Mouse (Mus musculus) CD4-positive naive resting alpha-beta T cell, adult 76 days (primary cell): Measurements from ENCODE around the gene Tent2. TPM values are rescaled to one million over a fixed set of nuclear protein-coding genes. Genes with fewer than 3 reads are reported as not detected.

ENCODE experiments used
- total RNA-seq: library from RNA; stranded (reverse); gene quantifications from one replicate; pipeline ENCODE4 v1.2.4, GENCODE M21; 2023

Tent2 gene
- total RNA-seq: 101 TPM

DNA sequence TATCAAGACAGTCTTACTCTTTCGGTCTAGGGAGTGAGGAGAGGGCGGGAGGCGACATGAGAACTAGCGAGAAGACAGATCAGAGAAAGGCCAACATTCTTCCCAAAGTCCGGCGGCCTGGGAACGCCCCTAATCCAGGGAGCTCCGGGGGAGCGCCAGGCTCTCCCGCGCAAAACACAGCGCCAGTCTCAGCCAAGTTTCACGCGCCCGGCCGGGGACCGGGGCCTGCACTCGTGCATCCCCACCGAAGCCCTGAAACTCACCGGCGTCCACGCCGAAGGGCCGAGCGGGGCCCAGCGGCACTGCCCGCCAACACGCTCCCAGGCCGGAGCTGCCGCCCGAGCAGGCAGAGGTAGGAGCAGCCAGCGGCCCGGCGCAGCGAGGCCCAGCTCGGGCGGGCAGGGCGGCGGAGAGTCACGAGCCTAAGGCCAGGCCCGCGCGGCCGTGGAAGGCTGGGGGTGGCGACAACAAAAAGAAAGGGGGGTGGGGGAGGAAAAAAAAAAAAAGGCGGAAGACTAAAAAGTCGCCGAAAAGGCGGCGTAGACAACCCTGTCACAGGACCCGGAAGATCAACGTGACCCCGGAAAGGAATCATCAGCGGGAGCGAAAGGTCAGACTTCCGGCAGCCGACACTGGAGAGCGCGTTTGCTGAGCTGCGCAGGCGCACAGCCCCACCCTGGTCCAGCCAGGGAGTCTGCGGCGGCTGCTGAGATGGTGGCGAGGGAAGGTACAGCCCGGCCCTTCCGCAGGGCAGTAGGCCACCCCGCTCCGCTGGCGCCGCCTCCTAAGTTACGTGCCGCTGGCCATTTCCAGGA, at the start of gene Tent2:
Gene Tent2, minus strand, starts transcription at position 555 of the 815 bp plus-strand sequence.

DNA sequence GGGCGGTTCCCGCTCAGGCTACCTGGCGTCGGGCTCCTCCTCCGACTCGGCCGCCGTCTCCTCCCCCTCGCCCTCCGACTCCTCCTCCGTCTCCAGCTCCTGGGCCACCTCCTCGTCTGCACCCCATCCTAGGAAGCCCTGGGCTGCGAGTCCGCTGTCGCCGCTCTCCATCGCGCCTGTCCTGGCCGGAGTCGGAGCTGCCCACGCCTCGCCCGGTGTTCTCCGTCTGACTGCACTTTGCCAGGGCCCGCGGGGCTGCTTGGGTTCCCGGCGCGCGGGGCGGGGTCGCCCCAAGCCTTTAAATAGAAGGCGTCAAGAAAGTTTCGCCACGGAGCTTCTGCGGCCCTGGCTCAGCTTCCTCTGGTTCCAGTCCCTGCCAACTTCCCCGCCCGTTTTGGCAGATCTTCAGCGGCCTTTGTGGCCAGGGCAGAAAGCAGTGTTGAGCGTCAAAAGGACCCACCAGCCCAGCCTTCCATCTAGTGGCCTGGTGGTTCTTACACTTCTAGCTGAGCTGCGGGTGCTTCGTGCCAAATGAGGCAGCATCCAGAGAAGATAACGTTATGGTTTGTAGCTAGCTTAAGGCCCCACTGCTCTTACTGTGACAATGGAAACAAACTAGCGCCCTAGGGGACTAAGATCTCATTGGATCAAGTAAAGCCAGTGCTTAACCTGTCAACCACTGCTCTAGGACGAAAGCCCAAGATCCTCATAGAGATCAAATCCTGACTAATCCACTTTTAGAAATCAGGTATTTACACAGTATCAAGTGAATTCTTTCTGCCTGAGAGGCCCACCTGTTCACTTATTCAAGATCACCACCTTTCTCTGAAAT, 47.6 kb downstream of the Tent2 start, which contains the start of gene Cmya5:
Gene Cmya5, minus strand, starts transcription at position 389 of the 832 bp plus-strand sequence.

Other genes starting within 250 kb of the Tent2 start
- gene Cmya5, start 47.7 kb downstream of the Tent2 start, total RNA-seq: 0.09 TPM
- gene Homer1, start 107.2 kb upstream of the Tent2 start, total RNA-seq: 17.8 TPM